Mouse (Mus musculus) thymus, postnatal 0 days (tissue): ENCODE data around the gene Supt5. TPM values are rescaled to one million over a fixed set of nuclear protein-coding genes. Genes with fewer than 3 reads are reported as not detected.

Experiments
- DNase-seq: peaks from one replicate; pipeline ENCODE4 v3.0.0-alpha.2; 2015; ENCODE audit warnings: low spot score
- polyA plus RNA-seq: library from polyadenylated mRNA; unstranded; fragments of >200 nt; fragmentation: Nextera tagmentation; extraction: Ambion mirVana; gene quantifications from 2 replicates; pipeline ENCODE4 v1.2.1, GENCODE M21; 2015

The Supt5 gene
- polyA plus RNA-seq, 1 experiment from 2014 or later = 73.3 TPM

- DNase-seq = peak; percentile 94
These were observed 36.8 kb upstream of the Supt5 start for GRCm38 (mm10) chr7:28375176-28375921.

GRCm38 (mm10) chr7:28374647-28375046 lies 36.1 kb upstream of the Supt5 start:
- no peak for DNase-seq

GRCm38 (mm10) chr7:28373891-28374495 lies 35.4 kb upstream of the Supt5 start:
- no peak for DNase-seq

GRCm38 (mm10) chr7:28373131-28373581 lies 34.6 kb upstream of the Supt5 start:
- DNase-seq = peak; percentile 85

- DNase-seq = peak; percentile 99
These were observed 33.9 kb upstream of the Supt5 start, which contains the start of gene Plekhg2 for GRCm38 (mm10) chr7:28372251-28373108. TSS of gene Plekhg2 (minus strand) at chr7:28372599.

GRCm38 (mm10) chr7:28371514-28371989 lies 33.0 kb upstream of the Supt5 start:
- DNase-seq = peak; percentile 63

- no peak for DNase-seq
These were observed 32.5 kb upstream of the Supt5 start for GRCm38 (mm10) chr7:28370977-28371513.

- DNase-seq = no peak
These were observed 31.5 kb upstream of the Supt5 start for GRCm38 (mm10) chr7:28370051-28370450.

GRCm38 (mm10) chr7:28368276-28368920 lies 29.9 kb upstream of the Supt5 start:
- DNase-seq = no peak

GRCm38 (mm10) chr7:28367663-28368275 lies 29.2 kb upstream of the Supt5 start:
- no peak for DNase-seq

GRCm38 (mm10) chr7:28362441-28363060 lies 24.0 kb upstream of the Supt5 start:
- no peak for DNase-seq

- DNase-seq = no peak
These were observed 23.2 kb upstream of the Supt5 start for GRCm38 (mm10) chr7:28361647-28362341.

- DNase-seq = no peak
These were observed 21.7 kb upstream of the Supt5 start for GRCm38 (mm10) chr7:28360291-28360690.

GRCm38 (mm10) chr7:28359854-28360253 lies 21.3 kb upstream of the Supt5 start:
- DNase-seq = no peak

- DNase-seq = no peak
These were observed 19.9 kb upstream of the Supt5 start for GRCm38 (mm10) chr7:28358431-28358830.

GRCm38 (mm10) chr7:28357984-28358383 lies 19.4 kb upstream of the Supt5 start:
- no peak for DNase-seq

- DNase-seq = no peak
These were observed 18.4 kb upstream of the Supt5 start for GRCm38 (mm10) chr7:28356981-28357380.

- DNase-seq = peak; percentile 69
These were observed 16.7 kb upstream of the Supt5 start for GRCm38 (mm10) chr7:28355221-28355620.

GRCm38 (mm10) chr7:28354596-28354995 lies 16.1 kb upstream of the Supt5 start:
- no peak for DNase-seq
